Mouse (Mus musculus) liver, embryonic 15.5 days (tissue): Measurements from ENCODE around the gene Thbd. TPM values are rescaled to one million over a fixed set of nuclear protein-coding genes. Genes with fewer than 3 reads are reported as not detected.

Experiments used
- polyA plus RNA-seq: library from polyadenylated mRNA; unstranded; fragments of >200 nt; fragmentation: Nextera tagmentation; extraction: Ambion mirVana; gene quantifications from 2 replicates; pipeline ENCODE4 v1.2.1, GENCODE M21; 2015

Gene Thbd
- polyA plus RNA-seq, 1 experiment from 2014 or later, result 1.3 TPM

Other genes starting within 250 kb of the Thbd start
- not detected in 2 replicates for gene Sstr4, start 12.8 kb downstream of the Thbd start, polyA plus RNA-seq
- 1.9 and 2.2 TPM in 2 replicates for gene Cd93, start 35.4 kb upstream of the Thbd start, polyA plus RNA-seq